Mouse (Mus musculus): Measurements from ENCODE around the gene Gtf2b. TPM values are rescaled to one million over a fixed set of nuclear protein-coding genes. Genes with fewer than 3 reads are reported as not detected.

Gtf2b gene
- polyA plus RNA-seq, 1 experiment from 2014 or later = 94.7 TPM

DNA sequence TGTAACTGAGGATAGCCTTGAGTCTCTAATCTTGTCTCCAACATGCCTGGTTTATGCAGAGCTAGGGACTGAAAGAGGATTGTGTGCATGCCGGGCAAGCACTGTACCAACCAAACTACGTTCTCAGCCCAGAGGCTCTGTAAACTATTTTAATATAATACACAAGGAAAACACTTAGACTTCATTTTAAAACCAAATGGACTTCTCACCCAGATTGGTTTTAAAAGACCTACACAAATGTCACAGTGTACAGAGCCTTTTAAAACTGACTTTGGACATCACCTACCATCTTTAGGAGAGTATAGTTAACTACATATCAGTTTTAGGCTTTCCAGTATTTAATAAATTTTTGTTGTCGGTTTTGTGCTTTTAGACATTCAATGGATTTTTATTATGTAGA is 68.1 kb downstream of the Gtf2b start:
- Histone ChIP-seq H3K4me3 (ENCODE audit: low read depth, low read length) (no peak overlapping the region), H3K27me3 (ENCODE audit: control insufficient read depth, insufficient read depth, low read length) (no peaks in the 10 kb centered on the region), H3K4me2 (ENCODE audit: low read depth, low read length, severe bottlenecking) (no peak overlapping the region), H3K9ac (ENCODE audit: low read length) (no peak overlapping the region), H3K36me3 (ENCODE audit: control insufficient read depth, insufficient read depth, low read length) (no peaks in the 10 kb centered on the region; the same call in 1 of the 2 replicates), H3K27ac (ENCODE audit: low read depth, low read length) (no peak overlapping the region), H3K4me1 (replicated peaks; ENCODE audit: control insufficient read depth, insufficient read depth, low read length) (no peaks in the 10 kb centered on the region), H3K9me3 (ENCODE audit: control insufficient read depth, low read length) (no peaks in the 10 kb centered on the region)
- 92% methylated on average over 3 of the region's 3 CpGs for WGBS
- ATAC-seq (replicated peaks; ENCODE audit: low FRiP score) (no peak), DNase-seq (ENCODE audit: low spot score) (no peak)

Other genes starting within 250 kb of the Gtf2b start
- 0.80 and 1.0 TPM in 2 replicates for gene Gbp7, start 234.7 kb upstream of the Gtf2b start, polyA plus RNA-seq (2014; fragmentation: Nextera tagmentation; extraction: Ambion mirVana)
- 0.40 TPM in 1 of 2 replicates, not detected in the other for gene Gbp3, start 205.0 kb upstream of the Gtf2b start, polyA plus RNA-seq (2014; fragmentation: Nextera tagmentation; extraction: Ambion mirVana)
- not detected in 2 replicates for gene Gbp2b, start 170.2 kb upstream of the Gtf2b start, polyA plus RNA-seq (2014; fragmentation: Nextera tagmentation; extraction: Ambion mirVana)
- 0.16 TPM in 1 of 2 replicates, not detected in the other for gene Gbp2, start 144.4 kb upstream of the Gtf2b start, polyA plus RNA-seq (2014; fragmentation: Nextera tagmentation; extraction: Ambion mirVana)
- 10.4 and 11.3 TPM in 2 replicates for gene Kyat3, start 64.0 kb upstream of the Gtf2b start, polyA plus RNA-seq (2014; fragmentation: Nextera tagmentation; extraction: Ambion mirVana)
- 51.0 and 55.1 TPM in 2 replicates for gene Pkn2, start 117.0 kb downstream of the Gtf2b start, polyA plus RNA-seq (2014; fragmentation: Nextera tagmentation; extraction: Ambion mirVana)

All from forebrain, embryonic 11.5 days (tissue).